Mouse (Mus musculus) forebrain, embryonic 11.5 days (tissue): ENCODE results near the gene Prss38. TPM values are rescaled to one million over a fixed set of nuclear protein-coding genes. Genes with fewer than 3 reads are reported as not detected.

Experiments used
- ATAC-seq: fragments of 200-750 bp; cut with Nextera tagmentation; replicated peaks from 2 replicates; pipeline ENCODE4 v1.8.0; 2017; ENCODE audit warnings: moderate TSS enrichment; ENCODE audit not compliant: low FRiP score
- DNase-seq: peaks from one replicate; pipeline ENCODE4 v3.0.0-alpha.2; 2017; ENCODE audit warnings: low spot score
- H3K27ac ChIP-seq: fragments of 300-500 bp; sonication (generic); 2 replicates; pipeline ENCODE4 v1.5.1; 2014; ENCODE audit warnings: low read depth, low read length
- H3K27me3 ChIP-seq: fragments of 300-500 bp; sonication (generic); 2 replicates; pipeline ENCODE4 v1.6.1; 2014; ENCODE audit warnings: mild to moderate bottlenecking, low read length, mixed read lengths; ENCODE audit not compliant: control insufficient read depth, insufficient read depth
- H3K36me3 ChIP-seq: fragments of 300-500 bp; sonication (generic); 2 replicates; pipeline ENCODE4 v1.6.1; 2014; ENCODE audit warnings: mild to moderate bottlenecking, low read length, moderate library complexity, mixed read lengths; ENCODE audit not compliant: control insufficient read depth, insufficient read depth
- H3K4me1 ChIP-seq: fragments of 300-500 bp; sonication (generic); replicated peaks from 2 replicates; pipeline ENCODE4 v1.6.1; 2014; ENCODE audit warnings: low read length, mixed read lengths; ENCODE audit not compliant: control insufficient read depth, insufficient read depth
- H3K4me2 ChIP-seq: fragments of 300-500 bp; sonication (generic); 2 replicates; pipeline ENCODE4 v1.6.1; 2014; ENCODE audit warnings: low read depth, mild to moderate bottlenecking, low read length, moderate library complexity, mixed read lengths; ENCODE audit not compliant: severe bottlenecking
- H3K4me3 ChIP-seq: fragments of 300-500 bp; sonication (generic); 2 replicates; pipeline ENCODE4 v1.5.1; 2014; ENCODE audit warnings: low read depth, low read length
- H3K9ac ChIP-seq: fragments of 300-500 bp; sonication (generic); 2 replicates; pipeline ENCODE4 v1.6.1; 2014; ENCODE audit warnings: low read length
- H3K9me3 ChIP-seq: fragments of 300-500 bp; sonication (generic); 2 replicates; pipeline ENCODE4 v1.6.1; 2016; ENCODE audit warnings: low read length, mixed read lengths; ENCODE audit not compliant: control insufficient read depth
- WGBS: fragments of 180-500 bp; shearing (Covaris S2); extraction: QIAGEN DNeasy Blood & Tissue Kit; methylation state at CpG from one replicate; pipeline ENCODE4 v1.1.7; 2014; 5-methylcytosine and 5-hydroxymethylcytosine counted together
- polyA plus RNA-seq: library from polyadenylated mRNA; unstranded; fragments of >200 nt; fragmentation: Nextera tagmentation; extraction: Ambion mirVana; gene quantifications from 2 replicates; pipeline ENCODE4 v1.2.1, GENCODE M21; 2014

The Prss38 gene
- polyA plus RNA-seq, 1 experiment from 2014 or later, result not detected

DNA sequence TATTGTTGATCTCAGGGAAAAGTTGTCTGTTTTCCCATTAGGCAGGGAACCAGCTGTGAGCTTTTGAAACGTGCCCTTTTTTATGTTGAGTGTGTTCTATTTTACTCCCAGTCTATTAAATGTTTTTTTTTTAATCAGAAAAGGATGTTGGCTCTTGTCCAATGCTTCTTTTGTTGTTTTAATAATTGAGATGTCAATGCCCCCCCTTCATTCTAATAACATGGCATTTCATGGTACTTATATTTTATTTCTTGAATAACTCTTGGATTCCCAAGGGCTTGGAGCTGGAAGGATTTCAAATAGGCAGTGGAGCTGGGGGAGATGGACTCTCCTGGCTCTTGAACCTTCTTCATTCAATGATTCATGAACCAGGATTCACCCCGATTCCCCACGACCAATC is 9.4 kb downstream of the Prss38 start:
- Histone ChIP-seq H3K27ac (no peak overlapping the region), H3K9ac (no peak overlapping the region), H3K27me3 (no peaks in the 10 kb centered on the region), H3K36me3 (no peaks in the 10 kb centered on the region), H3K4me2 (no peak overlapping the region), H3K4me3 (no peak overlapping the region), H3K9me3 (no peaks in the 10 kb centered on the region), H3K4me1 (no peaks in the 10 kb centered on the region)
- DNase-seq, result no peak
- 75% methylated on average over 3 of the region's 3 CpGs for WGBS
- no peak for ATAC-seq

DNA sequence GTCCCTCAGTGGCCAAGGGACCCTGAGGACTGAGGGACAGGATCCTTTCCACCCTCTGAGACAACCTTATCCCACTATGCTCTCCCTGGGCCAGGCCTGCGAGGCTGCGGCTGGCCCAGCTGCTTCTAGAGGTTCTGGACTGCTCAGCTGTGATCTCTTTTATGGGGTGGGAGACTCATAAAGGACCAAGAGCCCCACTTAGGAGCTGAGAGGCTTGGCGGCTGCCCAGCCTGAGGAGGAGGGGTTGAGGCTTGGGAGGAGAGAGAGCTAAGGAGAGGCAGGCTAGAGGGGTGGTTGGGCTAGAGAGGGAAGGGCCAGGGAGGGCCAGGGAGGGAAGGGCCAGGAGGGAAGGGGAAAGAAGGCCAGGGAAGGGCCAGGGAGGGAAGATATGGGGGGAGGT is 11.0 kb downstream of the Prss38 start:
- Histone ChIP-seq H3K27ac (no peak overlapping the region), H3K9ac (no peak overlapping the region), H3K9me3 (no peaks in the 10 kb centered on the region), H3K27me3 (no peaks in the 10 kb centered on the region), H3K4me2 (no peak overlapping the region), H3K4me3 (no peak overlapping the region), H3K4me1 (no peaks in the 10 kb centered on the region), H3K36me3 (no peaks in the 10 kb centered on the region)
- DNase-seq (no peak), ATAC-seq (no peak)
- WGBS, result 69% methylated on average over 3 of the region's 3 CpGs

DNA sequence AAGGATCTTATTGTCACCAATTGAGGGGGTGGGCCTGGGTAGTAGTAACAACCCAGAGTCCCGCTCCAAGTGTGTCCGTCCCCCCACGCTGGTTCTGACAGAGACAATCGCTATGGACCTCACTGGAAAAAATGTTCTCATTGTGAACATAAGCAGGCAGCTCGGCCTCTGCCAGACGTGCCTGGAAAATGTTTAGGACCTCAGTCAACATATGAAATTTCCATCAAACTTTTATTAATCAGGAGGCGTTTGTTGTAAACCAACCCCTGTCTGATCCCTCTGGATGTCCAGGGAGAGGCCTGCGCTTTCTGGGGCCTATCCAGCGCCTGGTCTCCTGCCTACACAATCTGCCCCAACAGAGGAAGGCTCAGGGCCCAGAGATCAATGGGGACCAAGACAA is 11.4 kb downstream of the Prss38 start:
- H3K27me3 ChIP-seq, result no peaks in the 10 kb centered on the region
- no peak overlapping the region for H3K4me3 ChIP-seq
- no peak overlapping the region for H3K27ac ChIP-seq
- H3K36me3 ChIP-seq, result no peaks in the 10 kb centered on the region
- H3K4me2 ChIP-seq, result no peak overlapping the region
- no peaks in the 10 kb centered on the region for H3K4me1 ChIP-seq
- no peak overlapping the region for H3K9ac ChIP-seq
- 81% methylated on average over 9 of the region's 9 CpGs for WGBS
- H3K9me3 ChIP-seq, result no peaks in the 10 kb centered on the region
- ATAC-seq (no peak), DNase-seq (no peak)

DNA sequence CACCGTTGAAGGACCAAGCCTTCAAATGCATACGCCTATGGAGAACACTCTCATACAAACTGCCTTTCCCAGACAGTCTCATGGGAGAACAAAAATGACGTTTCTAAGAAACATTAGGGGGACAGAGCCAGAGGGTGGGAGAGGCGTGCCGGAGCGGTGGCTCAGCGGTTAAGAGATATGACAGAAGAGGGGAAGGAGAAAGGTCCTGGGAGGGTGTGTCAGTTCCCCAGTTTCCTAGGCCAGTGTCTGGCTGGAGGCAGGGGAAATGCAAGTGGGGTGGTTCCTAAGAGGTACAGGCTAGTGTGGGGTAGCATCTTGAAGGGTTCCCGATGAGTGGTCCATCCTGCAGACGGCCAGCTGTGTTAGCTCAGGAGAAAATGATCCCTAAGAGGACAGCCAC is 14.2 kb downstream of the Prss38 start:
- no peaks in the 10 kb centered on the region for H3K27me3 ChIP-seq
- H3K9ac ChIP-seq, result no peak overlapping the region
- ATAC-seq, result no peak
- H3K4me1 ChIP-seq, result no peaks in the 10 kb centered on the region
- WGBS, result 89% methylated on average over 9 of the region's 9 CpGs
- H3K9me3 ChIP-seq, result no peaks in the 10 kb centered on the region
- H3K4me3 ChIP-seq, result no peak overlapping the region
- H3K36me3 ChIP-seq, result no peaks in the 10 kb centered on the region
- DNase-seq, result no peak
- no peak overlapping the region for H3K4me2 ChIP-seq
- no peak overlapping the region for H3K27ac ChIP-seq

DNA sequence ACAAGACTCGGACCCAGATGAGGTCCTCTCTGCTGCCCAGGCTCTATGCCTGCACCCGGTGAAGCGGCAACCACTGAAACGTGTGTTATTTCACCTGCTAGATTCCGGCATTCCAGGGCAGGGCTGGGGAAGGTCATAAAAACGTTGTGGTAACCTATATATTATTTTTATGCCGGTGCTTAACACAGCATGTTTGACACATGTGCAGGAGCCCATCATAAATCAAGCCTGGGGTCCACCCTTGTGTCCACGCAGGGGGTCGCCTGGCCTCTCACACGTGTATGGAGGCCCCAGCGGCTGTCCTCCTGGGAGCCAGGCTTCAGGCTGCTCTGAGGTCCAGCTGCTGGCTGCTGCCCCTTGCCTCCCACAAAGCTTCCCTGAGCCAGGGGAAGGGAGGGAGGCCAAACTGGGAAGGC is 18.6 kb downstream of the Prss38 start:
- no peak overlapping the region for H3K27ac ChIP-seq
- H3K4me3 ChIP-seq, result no peak overlapping the region
- no peak overlapping the region for H3K4me2 ChIP-seq
- H3K9me3 ChIP-seq, result no peaks in the 10 kb centered on the region
- no peaks in the 10 kb centered on the region for H3K4me1 ChIP-seq
- ATAC-seq (no peak), DNase-seq (no peak)
- no peaks in the 10 kb centered on the region for H3K36me3 ChIP-seq
- WGBS, result 70% methylated on average over 11 of the region's 11 CpGs
- no peak overlapping the region for H3K9ac ChIP-seq
- H3K27me3 ChIP-seq, result no peaks in the 10 kb centered on the region

DNA sequence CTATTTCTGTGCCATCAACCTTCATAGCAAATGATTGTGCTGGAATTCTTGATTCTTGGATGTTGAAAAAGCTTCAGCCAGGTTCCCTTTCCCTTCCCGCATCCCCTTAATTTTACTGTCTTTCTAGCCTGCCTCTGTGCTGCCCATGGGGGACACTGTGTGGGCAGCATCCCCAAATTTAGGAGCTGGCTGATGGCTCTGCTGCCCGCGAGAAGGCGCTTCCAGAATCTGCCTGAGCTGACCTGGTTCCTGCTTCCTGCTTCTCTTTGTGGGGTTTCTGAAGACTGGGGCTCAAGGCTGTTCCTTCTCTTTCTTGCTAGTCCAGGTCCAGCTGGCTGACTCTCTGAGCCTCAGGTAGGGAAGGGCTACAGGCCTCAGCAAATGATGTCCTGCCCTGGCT is 20.7 kb downstream of the Prss38 start:
- Histone ChIP-seq H3K36me3 (no peaks in the 10 kb centered on the region), H3K27ac (no peak overlapping the region), H3K4me1 (no peaks in the 10 kb centered on the region), H3K4me2 (no peak overlapping the region), H3K27me3 (no peaks in the 10 kb centered on the region), H3K9me3 (no peaks in the 10 kb centered on the region), H3K9ac (no peak overlapping the region), H3K4me3 (no peak overlapping the region)
- ATAC-seq (no peak), DNase-seq (no peak)
- WGBS, result 87% methylated on average over 4 of the region's 4 CpGs

DNA sequence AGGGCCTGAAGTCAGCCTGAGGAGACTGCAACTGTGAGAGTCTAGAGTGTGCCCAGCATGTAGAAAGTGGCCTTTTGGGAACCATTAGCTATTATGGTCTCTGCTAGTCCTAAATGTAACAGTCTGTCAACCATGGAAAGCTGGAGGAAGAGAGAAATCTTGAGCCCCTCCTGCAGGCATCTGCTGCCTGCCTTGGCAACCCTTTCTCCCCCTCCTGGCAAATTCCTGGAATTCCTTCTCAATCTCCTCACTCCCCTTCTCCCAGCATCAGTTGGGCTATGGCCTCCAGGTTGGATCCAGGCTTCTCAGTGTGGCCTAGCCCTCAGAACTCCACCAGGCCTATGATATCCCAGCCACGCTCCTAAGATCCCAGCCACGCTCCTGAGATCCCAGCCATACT is 25.1 kb downstream of the Prss38 start:
- Histone ChIP-seq H3K9ac (no peak overlapping the region), H3K36me3 (no peaks in the 10 kb centered on the region), H3K27me3 (no peaks in the 10 kb centered on the region), H3K4me3 (no peak overlapping the region), H3K9me3 (no peaks in the 10 kb centered on the region), H3K4me1 (no peaks in the 10 kb centered on the region), H3K4me2 (no peak overlapping the region), H3K27ac (no peak overlapping the region)
- DNase-seq (no peak), ATAC-seq (no peak)
- 81% methylated on average over 2 of the region's 2 CpGs for WGBS

DNA sequence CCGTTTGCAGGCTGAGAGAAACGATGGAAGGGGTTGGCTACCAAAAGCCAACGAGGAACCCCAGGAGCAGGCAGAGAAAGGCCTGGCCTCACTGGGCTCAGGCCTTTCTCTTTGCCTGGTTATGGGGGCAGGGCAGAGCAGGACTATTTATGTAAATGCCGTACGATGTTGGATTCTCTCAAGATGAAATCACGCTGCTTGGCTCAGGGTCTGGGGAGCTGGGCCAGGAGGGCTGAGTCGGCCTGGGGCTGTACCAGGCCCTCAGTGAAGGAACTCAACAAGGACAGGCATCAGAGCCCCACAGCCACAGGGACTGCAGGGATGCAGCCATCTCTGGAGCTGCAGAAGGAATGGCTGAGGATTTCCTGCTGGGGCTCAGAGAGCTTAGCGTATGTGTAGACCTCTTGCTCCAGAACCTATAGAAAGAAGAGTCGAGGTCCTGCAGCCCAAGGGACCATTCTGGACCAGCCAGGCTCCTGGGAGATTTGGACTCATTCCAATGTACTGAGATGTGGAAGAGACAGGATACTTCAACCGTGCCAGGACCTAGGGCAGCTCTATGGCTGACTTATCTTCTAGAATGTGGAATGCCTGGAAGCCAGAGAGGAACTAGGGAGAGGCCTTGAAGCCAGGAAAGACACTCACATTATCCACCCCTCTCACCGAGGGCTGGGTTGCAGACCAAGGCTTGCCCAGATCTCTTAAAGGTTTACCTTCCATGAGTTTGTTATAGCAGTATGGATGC is 29.1 kb downstream of the Prss38 start:
- no peak overlapping the region for H3K4me3 ChIP-seq
- H3K4me1 ChIP-seq, result no peaks in the 10 kb centered on the region
- no peak overlapping the region for H3K4me2 ChIP-seq
- ATAC-seq, result no peak
- WGBS, result 80% methylated on average over 11 of the region's 11 CpGs
- no peaks in the 10 kb centered on the region for H3K27me3 ChIP-seq
- no peak overlapping the region for H3K9ac ChIP-seq
- no peaks in the 10 kb centered on the region for H3K9me3 ChIP-seq
- no peak overlapping the region for H3K27ac ChIP-seq
- no peak for DNase-seq
- H3K36me3 ChIP-seq, result no peaks in the 10 kb centered on the region

DNA sequence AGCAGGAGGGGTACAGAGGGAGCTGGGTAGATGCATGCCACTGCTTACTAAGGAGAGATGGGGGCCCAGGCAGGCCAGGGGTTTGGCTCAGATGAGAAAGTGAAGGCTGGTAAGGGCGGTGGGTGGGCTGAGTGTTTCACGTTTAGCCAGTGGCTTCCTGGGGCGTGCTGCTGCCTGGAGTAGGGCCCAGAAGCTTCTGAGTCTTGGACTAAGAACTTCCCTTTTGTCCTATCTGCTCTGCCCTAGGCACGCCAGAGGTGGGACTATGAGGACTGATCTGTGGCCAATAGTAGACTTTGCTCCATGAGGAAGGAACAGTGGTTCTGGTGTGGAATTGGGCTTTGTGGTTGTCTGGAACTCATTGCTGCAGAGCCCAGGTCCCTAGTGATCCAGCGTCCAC is 32.5 kb downstream of the Prss38 start:
- DNase-seq (no peak), ATAC-seq (no peak)
- H3K4me1 ChIP-seq, result no peaks in the 10 kb centered on the region
- H3K9me3 ChIP-seq, result no peaks in the 10 kb centered on the region
- H3K27ac ChIP-seq, result no peak overlapping the region
- H3K9ac ChIP-seq, result no peak overlapping the region
- H3K36me3 ChIP-seq, result no peaks in the 10 kb centered on the region
- no peak overlapping the region for H3K4me2 ChIP-seq
- H3K27me3 ChIP-seq, result no peaks in the 10 kb centered on the region
- WGBS, result 73% methylated on average over 5 of the region's 5 CpGs
- H3K4me3 ChIP-seq, result no peak overlapping the region
